Mouse (Mus musculus) mature B cell (primary cell): Measurements from ENCODE around the gene Fer1l5.

ENCODE experiments used
- in situ Hi-C: fragments of 300-500 bp; cut with MboI; formaldehyde crosslinking; loops from 2 replicates; pipeline ENCODE4 v1.14.3; 2019

The Fer1l5 gene

DNA sequence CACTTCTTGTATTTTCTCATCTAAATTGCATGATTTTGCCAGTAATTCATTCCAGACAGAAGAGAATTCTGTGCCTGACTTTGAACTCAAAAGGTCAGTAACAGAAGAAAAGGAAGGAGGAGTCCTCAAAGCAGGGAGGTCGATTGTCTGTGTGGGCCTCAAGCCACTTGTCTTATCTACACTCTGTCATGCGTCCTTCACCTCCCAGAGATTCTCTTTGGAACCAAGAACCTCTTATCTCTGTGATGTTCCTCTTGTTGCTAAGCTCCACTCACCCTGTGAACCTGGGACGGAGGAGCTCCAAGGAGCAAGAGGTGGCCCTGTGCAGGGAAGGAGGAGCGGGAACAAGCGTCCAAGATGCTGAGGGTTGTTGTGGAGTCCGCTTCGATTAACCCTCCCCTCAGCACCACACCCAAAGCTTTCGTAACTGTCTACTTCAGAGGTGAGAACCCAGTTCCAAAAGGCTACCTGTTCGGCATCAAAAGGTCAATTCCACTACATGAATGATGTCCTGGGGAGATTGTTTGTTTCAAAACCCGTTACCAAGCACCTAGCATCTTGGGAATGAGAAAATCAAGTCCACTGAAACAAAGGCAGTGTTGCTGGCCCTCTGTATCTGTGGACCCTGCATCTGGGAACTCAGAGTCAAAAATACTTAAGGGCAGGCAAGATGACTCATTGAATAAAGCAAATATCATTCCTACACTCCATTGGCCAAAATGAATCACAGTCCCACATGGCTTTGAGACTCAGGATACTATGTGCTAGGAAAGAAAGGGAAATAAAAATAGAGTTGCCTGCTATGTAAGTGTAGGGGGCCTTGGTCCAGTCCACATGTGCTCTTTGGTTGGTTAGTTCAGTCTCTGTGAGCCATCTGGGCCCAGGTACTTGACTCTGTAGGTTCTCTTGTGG lies at the start of gene Fer1l5:
Gene Fer1l5, plus strand, starts transcription at position 358 of the 912 bp plus-strand sequence.
- in situ Hi-C loops, result no loop called here

- in situ Hi-C loops, result no loop called here
These were observed 49.0 kb upstream of the Fer1l5 start for GRCm38 (mm10) chr1:36323076-36323475.

DNA sequence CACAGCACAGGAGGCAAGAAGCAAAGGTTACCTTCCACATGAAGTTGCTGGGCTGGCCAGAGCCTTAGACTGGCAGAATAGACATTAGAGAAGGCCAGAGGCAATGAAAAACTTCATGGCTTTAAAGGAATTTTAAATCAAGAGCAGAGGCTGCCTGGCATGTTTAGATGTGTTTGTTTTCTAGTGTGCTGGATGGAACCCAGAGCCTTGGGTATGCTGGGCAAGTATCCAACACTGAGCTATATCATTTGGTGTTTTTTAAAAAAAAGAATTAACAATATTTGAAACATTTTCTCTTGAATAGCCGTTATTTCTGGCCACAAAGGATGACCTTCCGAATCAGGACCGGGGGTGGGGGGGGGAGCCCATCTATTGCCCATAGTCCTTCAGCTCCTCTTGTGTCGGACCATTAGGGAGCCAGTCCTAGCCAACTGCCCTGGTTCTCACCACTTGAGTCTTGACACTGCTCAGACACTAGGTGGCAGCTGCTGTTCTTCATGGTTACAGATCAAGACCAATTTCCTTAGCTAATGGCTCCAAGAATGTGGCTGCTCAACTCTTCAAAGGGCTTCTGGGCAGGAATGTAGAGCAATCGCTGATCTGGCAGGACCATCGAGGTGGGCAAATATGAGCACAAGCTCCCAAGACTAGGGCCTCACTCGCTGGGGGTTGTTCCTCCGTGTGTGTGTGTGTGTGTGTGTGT lies 48.2 kb upstream of the Fer1l5 start:
- in situ Hi-C loops, result no loop called here

GRCm38 (mm10) chr1:36325900-36326321 lies 46.2 kb upstream of the Fer1l5 start:
- in situ Hi-C loops, result no loop called here

DNA sequence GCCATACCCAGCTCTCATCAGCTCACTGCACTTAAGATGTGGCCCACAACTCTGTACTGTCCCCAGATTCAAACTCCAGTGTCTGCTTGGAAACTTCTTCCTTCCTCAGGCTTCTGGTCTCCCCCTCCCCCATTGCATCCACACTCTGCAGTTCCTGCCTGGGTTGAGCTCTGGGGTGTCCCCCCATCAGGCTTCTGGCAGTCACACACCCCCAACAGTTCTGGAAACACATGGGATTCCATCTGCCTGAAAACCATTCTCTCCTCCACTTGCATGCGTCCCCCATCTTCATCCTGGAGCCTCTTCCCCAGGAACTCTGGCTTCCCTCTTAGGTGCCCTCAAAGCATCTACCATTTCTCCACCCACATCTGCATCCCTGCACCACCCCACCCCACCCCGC lies 45.3 kb upstream of the Fer1l5 start:
- in situ Hi-C loops, result no loop called here

- in situ Hi-C loops, result no loop called here
These were observed 40.3 kb upstream of the Fer1l5 start for GRCm38 (mm10) chr1:36331743-36332142.

- in situ Hi-C loops, result no loop called here
These were observed 38.9 kb upstream of the Fer1l5 start for GRCm38 (mm10) chr1:36332955-36333887.

DNA sequence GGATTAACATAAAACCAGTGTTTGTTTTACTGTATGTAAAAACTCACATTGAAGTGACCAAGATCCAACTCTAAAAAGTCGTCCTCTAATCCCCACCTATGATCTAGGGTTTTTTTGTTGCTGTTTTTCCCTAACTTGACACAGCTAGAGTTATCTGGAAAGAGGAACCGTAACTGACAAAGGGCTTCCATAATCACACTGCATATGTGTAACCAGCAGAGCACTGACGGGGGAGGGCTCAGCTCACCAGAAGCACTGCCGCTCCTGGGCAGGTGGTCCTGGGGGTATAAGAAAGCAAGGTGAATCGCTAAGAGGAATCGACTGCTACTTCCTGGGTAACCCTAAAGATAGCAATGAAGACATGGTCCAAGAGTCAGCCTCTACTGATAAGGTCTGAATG lies 29.5 kb upstream of the Fer1l5 start:
- in situ Hi-C loops, result no loop called here

GRCm38 (mm10) chr1:36352351-36352750 lies 19.7 kb upstream of the Fer1l5 start:
- in situ Hi-C loops, result no loop called here

- in situ Hi-C loops, result no loop called here
These were observed 15.0 kb upstream of the Fer1l5 start for GRCm38 (mm10) chr1:36356955-36357695.

DNA sequence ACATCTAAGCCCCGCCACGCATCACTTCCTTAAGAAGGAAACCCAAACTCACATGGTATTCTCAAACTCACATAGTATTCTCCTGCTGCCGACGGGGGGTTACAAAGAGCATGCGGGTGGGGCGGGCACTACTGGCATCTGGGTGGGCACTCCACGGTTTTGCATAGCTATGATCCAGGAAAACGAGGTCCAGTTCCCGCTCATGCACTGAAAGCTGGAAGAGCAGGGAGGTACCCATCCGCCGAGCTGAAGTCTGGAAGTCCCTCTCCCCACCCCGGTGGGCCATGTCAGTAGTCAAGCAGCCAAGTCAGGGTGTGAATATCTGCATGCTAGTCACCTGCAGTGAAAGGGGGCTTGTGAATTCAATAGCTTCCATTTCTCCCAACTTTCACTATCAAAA lies 4.4 kb upstream of the Fer1l5 start:
- in situ Hi-C loops, result no loop called here

- in situ Hi-C loops, result no loop called here
These were observed 3.8 kb upstream of the Fer1l5 start for GRCm38 (mm10) chr1:36368112-36368968.

DNA sequence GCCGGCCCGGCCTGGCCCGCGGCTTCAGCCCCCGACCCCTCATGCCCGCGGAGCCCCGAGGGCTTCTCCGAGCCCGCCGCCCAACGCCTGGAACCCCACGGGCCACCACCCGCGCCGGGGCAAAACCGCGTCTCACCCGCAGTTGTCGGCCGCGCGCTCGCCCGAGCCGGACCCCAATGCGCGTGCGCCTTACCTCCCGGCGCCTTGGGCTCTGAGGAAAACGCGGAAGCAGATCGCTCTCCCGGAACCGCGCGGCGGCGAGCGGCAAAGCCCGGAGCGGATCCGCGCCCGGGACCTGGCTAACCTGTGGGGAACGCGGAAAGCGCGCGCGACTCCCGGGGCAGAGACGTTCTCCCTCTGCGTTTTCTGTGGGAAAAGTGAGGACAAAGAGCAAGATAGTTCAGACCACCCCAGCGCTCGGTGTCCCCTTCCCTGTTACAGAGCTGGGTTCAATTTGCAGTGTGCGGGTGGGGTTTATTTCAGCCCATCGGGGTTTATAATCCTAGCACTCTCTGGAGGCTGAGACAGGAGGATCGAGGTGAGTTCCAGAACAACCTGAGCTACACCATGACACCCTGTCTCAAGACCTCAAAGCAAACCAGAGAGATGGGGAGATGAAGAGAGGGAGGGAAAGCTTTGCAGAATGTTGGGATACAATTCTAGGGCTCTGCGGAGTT lies 3.0 kb upstream of the Fer1l5 start, which contains the start of gene Kansl3:
Gene Kansl3, minus strand, starts transcription at position 213 of the 677 bp plus-strand sequence.
- in situ Hi-C loops, result no loop called here

DNA sequence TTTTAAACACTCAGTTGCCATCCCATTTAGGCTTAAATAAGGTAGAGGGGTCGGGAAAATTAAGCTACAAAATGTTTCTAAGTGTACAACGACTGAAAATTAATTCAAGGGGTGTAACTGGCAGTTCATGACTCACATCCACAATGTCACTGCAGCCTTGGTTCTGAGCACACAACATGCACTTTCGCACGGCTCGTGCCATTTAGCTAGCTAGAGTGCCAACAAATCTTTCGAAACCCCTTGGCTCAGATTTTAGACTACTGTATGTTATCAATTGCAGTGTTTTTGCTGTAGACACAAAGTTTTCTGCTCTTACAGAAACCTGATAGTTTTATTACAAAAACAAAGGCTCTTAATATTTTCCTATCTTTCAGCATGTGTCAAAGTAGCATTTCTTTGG lies 1.2 kb upstream of the Fer1l5 start:
- in situ Hi-C loops, result no loop called here

DNA sequence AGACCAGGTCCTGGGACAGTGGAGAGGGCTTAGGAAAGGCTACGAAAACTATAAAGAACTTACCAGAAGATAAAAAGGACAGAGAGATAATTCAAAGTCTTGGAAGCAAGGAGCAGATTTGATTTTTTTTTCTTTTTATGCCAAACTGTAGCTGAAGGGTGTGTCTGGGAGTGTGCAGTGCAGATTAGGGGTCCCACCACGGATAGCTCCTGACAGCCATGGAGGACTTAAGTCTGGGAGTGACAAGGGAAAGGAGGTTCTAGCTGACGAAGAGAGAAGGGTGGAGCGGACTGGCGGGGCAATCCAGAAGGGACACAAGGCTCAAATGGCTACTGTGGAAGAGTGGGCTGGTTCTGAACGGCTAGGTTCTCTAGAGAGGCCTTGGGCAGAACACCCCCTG lies 6.8 kb downstream of the Fer1l5 start:
- in situ Hi-C loops, result no loop called here

DNA sequence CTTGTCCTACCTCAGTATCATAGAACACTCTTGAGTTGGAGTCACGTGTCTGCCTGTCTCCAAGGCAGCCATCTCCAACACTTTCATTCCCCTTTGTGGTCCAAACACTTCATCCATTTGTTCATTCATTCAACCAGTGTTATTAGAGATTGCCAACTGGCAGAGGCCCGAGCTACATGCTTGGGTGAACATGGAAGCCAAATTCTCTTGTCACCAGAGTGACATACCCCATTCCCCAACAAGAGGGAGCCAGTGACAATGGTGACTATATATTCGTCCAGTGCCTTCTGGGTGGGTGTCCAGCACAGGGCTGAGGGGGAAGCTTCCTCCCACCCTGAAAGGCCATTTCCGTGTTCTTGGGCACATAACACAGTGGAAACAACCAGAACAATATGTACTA lies 7.5 kb downstream of the Fer1l5 start:
- in situ Hi-C loops, result no loop called here

DNA sequence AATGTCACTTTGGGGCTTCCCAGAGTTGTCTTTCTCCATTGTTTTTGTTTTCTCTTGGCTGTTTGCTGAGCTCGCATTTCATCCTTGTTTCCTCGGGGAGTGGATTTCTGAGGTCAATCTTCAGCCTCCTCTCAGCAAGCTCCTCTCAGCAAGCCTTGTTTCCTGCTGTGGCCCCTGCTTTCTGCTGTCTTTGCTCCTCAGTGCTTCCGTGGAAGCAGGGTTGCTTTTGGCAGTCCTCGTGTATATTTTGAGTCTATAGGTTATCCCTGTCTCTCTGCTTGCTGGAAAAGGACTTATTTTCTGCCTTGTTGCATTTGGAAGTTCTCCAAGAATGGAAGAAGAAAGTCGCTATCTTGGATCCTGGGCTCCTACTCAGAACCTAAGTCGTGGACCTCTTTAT lies 24.9 kb downstream of the Fer1l5 start:
- in situ Hi-C loops, result no loop called here

DNA sequence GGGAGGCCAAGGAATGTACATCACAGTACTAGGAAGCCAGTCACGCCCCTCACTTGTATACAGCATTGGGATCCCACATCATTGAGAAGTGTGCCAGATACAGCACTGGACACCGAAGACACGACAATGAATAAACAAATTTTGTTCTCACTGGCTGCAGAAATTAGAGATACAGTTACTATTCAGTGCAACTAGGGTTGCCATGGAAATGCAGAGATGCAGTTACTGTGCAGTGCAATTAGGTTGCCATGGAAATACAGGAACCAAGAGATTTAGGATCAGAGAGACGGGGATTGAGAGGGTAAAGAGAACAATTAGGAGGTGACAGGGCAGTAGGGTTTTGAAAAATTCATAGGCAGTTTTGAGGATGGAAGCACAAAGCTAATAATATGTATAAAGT lies 29.4 kb downstream of the Fer1l5 start:
- in situ Hi-C loops, result no loop called here

- in situ Hi-C loops, result no loop called here
These were observed 32.4 kb downstream of the Fer1l5 start for GRCm38 (mm10) chr1:36404531-36404930.

DNA sequence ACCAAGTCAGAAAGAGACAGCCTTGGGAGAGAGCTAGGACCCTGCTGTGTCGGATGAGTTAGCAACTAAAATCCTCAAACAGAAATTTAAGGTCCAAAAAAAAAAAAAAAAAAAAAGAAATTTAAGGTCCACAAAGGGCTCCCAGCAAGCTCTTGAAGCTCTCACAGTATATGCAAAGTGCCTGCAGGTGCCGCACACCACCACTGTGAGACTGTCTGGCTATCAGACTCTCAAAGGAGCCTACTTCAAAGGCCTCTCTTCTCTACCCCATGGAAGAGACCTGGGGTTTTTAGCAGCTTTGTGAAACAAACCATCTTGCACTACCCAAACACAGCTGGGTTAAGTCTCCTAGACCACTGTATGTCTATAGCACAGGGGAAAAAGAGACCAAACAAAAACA lies 57.4 kb downstream of the Fer1l5 start:
- in situ Hi-C loops, result no loop called here
